Mouse (Mus musculus): ENCODE measurements around the gene Insig2.

The Insig2 gene

GRCm38 (mm10) chr1:121327344-121328192 is 4.8 kb downstream of the Insig2 start:
- peak; percentile 86 for DNase-seq (ENCODE audit: extremely low read depth, low read depth)

GRCm38 (mm10) chr1:121326591-121327343 is 5.6 kb downstream of the Insig2 start:
- peak; percentile 23 for DNase-seq (ENCODE audit: extremely low read depth, low read depth)

- DNase-seq (ENCODE audit: extremely low read depth, low read depth): no peak
Observed at GRCm38 (mm10) chr1:121323501-121323900, 8.9 kb downstream of the Insig2 start.

GRCm38 (mm10) chr1:121314766-121315428 is 17.5 kb downstream of the Insig2 start:
- DNase-seq (ENCODE audit: extremely low read depth, low read depth): peak; percentile 37

GRCm38 (mm10) chr1:121313181-121313580 is 19.2 kb downstream of the Insig2 start:
- DNase-seq (ENCODE audit: extremely low read depth, low read depth): no peak

- no peak for DNase-seq (ENCODE audit: extremely low read depth, low read depth)
Observed at GRCm38 (mm10) chr1:121312326-121312725, 20.1 kb downstream of the Insig2 start.

- no peak for DNase-seq (ENCODE audit: extremely low read depth, low read depth)
Observed at GRCm38 (mm10) chr1:121296717-121297255, 35.6 kb downstream of the Insig2 start.

GRCm38 (mm10) chr1:121293571-121293970 is 38.8 kb downstream of the Insig2 start:
- DNase-seq (ENCODE audit: extremely low read depth, low read depth): no peak

GRCm38 (mm10) chr1:121290841-121291240 is 41.5 kb downstream of the Insig2 start:
- DNase-seq (ENCODE audit: extremely low read depth, low read depth): no peak

- no peak for DNase-seq (ENCODE audit: extremely low read depth, low read depth)
Observed at GRCm38 (mm10) chr1:121290340-121290739, 42.0 kb downstream of the Insig2 start.

GRCm38 (mm10) chr1:121284197-121284596 is 48.2 kb downstream of the Insig2 start:
- DNase-seq (ENCODE audit: extremely low read depth, low read depth): no peak

- no peak for DNase-seq (ENCODE audit: extremely low read depth, low read depth)
Observed at GRCm38 (mm10) chr1:121280501-121280900, 51.9 kb downstream of the Insig2 start.

GRCm38 (mm10) chr1:121278370-121278769 is 54.0 kb downstream of the Insig2 start:
- no peak for DNase-seq (ENCODE audit: extremely low read depth, low read depth)

- no peak for DNase-seq (ENCODE audit: extremely low read depth, low read depth)
Observed at GRCm38 (mm10) chr1:121277466-121277865, 54.9 kb downstream of the Insig2 start.

GRCm38 (mm10) chr1:121275961-121276506 is 56.4 kb downstream of the Insig2 start:
- no peak for DNase-seq (ENCODE audit: extremely low read depth, low read depth)

GRCm38 (mm10) chr1:121260171-121260741 is 72.1 kb downstream of the Insig2 start:
- no peak for DNase-seq (ENCODE audit: extremely low read depth, low read depth)
